Mouse (Mus musculus) adrenal gland, postnatal 4 days (tissue): ENCODE results near the gene C1qb. TPM values are rescaled to one million over a fixed set of nuclear protein-coding genes. Genes with fewer than 3 reads are reported as not detected.

ENCODE experiments used
- DNase-seq, 2 experiments: peaks; one replicate each; pipeline ENCODE4 v3.0.0; 2021 to 2022; ENCODE audit warnings: low spot score in 2 of 2, mixed read lengths in 2 of 2
- total RNA-seq, 2 experiments: library from RNA; stranded (reverse); gene quantifications; 2 replicates each; pipeline ENCODE4 v1.2.3; 2021

The C1qb gene
- total RNA-seq, 2 experiments from 2014 or later = 47.0 to 59.8 TPM

DNA sequence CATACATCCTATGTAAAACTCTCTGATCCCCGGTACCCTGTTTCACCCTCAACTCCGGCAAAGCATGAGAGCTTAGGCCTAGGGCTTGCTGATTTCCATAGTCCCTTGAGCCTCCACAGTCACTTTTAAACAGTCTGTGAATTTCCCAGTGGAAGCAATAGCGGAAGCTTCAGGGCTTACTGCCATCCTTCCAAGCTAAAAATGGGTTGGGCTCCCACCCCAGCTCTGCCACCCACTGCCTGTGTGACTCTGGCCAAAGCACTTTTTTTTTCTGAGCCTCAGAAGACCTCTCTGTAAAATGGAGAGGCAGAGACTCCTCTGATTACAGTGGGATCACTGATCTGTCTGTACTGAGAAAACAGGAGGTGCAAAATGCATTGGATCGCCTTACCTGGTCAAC lies 37.4 kb downstream of the C1qb start:
- DNase-seq = no peak

DNA sequence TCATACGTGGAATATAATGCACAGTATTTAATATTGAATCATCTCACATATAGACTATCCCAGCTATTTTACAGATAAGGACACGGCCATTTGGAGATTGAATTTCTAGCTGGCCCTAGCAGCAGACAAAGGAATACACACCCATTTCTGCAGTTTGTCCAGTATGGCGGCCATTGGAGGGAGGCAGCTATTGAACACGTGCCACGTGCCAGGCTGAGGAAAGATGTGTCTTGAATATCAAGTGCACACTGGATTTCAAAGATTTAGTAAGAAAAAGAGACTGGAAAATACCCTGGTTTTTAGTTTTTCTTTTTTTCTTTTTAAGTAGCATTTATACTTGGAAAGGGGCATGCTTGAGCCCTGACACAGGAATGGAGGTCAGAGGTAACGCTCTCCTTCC lies 38.8 kb downstream of the C1qb start:
- DNase-seq = no peak

DNA sequence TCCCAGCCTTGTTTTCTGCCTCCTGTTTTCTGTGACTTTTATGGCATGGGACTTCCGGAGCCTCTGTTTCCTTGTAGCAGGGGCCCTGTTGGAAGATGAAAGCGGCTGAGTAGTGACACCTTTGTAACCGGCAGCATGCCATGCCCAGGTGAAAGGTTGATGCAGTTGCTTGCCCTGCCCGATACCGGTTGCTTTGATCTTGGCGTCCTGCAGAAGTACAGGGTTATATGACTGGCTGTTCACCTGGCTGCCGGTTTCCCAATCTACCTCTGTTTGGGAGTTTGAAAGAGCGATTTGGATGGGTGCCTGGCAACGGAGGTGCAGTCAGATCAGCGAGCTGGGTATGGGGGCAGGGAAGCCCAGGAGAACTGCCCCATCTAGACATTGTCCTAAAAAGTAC lies 43.2 kb downstream of the C1qb start:
- no peak for DNase-seq

DNA sequence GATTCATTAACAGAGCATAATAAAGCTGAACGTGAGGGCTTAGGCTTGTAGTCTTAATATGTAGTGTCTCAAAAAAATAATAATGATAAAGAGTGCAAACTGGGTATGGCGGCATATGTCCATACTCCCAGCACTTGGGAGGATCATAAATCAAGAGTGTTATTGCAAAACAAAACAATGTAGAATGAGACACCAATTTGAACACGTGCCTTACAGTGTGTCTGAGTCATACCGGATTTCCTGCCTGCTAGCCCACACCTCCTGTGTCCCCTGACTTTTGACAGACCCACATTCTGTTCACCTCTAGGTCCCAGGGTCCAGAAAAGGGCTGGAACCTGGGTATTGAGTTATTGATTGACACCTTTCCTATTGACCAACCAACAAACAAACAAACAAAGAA lies 44.0 kb downstream of the C1qb start:
- DNase-seq = no peak

DNA sequence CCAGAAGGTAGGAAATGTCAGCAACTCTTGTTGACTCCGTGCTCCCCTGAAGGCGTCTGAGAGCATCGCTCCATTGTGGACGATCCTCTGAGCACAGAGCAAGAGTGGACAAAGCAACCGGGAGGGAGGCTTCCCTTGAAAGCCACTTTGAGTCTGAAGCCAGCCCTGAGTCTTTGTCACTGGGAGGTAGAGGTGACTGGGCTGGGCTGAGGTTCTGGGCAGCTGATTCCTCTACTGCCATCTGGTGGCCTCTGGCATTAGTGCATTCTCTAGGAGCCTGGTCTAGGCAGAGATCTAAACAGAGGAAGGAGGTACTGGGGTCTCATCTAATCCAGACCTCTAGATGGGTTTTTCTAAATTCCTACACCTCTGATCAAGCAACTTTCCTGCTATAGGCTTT lies 44.9 kb downstream of the C1qb start:
- DNase-seq = peak; percentile 53 to 63

DNA sequence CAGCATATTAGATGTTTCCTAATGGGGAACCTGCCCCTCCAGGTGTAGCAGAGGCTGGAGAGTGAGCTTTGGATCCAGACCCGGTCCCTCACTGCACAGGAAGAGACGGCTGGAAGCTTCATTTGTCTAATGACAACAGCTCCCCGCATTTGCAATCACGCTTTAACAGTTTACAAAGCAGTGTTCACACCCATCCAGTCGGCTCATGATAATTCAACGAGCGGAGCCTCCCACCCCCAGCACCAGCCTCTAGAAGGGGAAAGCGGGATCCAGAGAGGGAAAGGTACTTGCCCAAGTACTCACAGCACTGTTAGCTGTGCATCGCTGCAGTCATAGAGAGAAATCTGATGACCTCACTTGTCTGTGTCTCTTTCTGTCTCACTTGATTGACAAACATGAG lies 47.5 kb downstream of the C1qb start:
- no peak for DNase-seq

DNA sequence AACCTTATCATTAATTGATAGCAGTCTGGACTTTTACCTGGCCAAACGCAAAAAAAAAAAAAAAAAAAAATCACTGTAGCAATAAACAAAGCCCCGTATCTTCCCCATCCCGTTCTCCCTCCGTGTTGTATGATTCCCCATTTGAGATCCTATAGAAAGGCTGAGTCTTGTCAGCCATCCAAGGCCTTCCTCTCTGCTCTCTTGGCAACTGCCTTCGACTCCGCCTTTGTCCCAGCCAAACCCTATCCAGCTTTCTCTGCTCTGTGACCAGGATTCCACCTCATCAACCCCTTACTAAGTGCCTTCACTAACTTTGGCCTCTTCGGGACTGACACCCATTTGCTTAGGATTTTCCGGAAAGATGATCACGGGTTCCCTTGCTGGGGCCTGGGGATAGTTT lies 48.0 kb downstream of the C1qb start:
- no peak for DNase-seq

DNA sequence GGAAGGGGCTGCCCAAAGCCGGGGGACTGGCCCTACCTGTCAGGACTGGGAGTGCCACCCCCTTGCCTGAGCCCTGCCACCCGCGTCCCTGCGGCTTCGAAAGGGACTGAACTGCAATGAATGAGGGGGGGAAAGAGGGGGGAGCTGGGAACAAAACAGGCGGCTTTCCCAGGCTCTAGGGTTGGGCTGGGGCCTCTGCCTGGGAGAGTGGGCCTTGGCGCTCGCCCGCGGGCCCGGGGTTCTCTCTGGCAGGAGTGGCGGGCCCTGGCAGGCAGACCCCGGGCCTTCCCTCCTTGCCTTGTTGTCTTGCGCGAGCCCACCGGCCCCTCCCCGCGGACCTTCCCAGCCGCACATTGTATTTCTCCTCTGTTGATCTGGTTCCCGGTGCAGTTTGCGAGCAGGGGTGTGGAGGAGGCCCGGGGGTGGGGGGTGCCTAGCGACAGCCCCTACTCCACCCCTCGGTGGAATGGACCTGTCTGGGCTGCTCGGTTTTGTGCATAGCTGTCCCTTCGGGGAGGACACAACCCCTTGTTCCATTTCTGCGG lies 49.5 kb downstream of the C1qb start:
- no peak for DNase-seq

DNA sequence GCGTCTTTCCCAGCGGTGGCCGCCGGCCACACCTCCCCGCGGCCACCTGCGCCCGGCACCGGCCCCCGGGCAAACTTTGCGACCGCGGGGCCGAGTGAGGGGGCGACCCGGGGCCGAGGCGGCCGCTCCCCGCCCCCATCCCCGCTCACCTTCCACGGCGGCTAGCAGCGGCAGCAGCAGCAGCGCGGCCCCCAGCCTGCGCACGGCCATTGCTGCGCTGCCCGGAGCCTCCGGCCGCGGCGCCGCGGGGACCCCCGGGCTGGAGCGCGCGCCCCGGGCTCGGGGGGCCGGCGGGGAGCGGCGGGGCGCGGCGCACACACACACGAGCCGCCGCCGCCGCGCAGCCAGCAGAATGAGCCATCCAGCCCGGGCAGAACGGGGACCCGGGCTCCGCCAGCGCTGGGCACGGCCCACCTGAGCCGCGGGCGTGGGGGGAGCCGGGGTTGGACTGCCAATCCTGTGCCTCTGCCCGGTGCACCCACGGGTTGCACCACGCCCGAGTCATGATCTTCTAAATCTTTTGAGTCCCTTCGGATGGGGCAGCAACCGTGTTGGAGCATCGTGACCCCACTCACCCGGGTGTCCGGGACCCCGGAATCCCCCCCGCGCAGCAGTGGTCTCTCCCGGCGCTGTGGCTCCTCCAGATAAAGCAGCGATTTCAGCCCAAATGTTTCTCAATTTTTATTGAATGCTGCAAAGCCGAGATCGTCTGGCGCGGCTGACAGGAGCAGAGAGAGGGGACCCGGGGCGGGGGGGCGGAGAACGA lies 50.2 kb downstream of the C1qb start, which contains the start of gene Ephb2:
TSS of gene Ephb2 (minus strand) at position 368 of the 766 bp plus-strand sequence.
- DNase-seq = peak; percentile 42 to 55

DNA sequence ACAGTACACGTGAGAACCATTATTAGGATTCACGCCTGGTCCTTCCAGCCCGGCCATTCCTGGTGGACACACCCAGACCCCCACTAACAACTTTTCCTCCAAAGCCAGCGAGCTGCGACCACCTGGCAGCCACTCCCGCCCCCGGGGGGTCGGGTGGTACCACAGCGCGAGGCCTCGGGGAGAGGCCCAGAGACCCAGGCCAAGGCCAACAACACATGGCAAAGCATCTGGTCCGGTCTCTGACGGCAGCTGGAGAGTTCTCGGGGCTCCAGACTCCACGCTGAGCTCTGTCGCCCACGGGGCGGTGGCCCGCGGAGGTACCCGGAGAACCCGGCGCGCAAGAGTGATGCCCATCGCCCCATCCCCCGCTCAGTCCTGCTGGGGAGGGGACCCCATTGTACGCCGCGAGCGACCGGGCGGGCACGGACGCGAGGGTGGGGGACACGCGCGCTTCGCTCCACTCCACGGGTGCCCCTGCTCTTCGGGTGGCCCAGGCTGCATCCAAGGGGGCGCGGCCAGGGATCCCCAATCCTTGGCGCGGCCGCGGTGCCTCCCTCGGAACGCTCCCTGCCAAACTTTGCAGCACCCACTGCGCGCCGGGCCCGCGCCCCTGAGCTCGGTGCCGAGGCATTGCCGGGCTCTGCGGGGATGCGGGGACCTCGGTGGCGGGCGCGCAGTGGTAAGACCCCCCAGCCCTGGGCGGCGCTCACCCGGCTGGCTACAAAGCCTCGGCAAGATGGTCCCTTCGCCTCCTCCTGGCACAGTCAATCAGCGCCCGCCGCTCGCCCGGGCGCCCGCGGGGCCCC lies 51.0 kb downstream of the C1qb start:
- no peak for DNase-seq

DNA sequence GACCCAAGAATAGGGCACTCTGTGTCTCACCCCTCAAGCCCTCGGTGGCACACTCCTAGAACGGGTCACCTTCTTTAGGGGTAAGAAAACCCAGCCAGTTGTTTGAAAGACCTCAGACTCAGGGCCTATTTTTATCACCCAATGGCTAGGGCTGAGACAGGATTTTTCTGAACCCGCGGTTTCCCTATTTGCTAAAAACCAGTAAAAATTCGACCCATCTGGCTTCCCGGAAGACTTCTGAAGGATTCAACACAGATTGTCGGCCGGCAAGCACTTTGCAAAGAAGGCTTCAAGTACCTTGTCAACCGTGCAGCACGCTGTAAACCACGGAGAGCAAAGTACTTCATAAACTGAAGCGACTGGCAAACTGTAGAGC lies 51.6 kb downstream of the C1qb start:
- DNase-seq = no peak

DNA sequence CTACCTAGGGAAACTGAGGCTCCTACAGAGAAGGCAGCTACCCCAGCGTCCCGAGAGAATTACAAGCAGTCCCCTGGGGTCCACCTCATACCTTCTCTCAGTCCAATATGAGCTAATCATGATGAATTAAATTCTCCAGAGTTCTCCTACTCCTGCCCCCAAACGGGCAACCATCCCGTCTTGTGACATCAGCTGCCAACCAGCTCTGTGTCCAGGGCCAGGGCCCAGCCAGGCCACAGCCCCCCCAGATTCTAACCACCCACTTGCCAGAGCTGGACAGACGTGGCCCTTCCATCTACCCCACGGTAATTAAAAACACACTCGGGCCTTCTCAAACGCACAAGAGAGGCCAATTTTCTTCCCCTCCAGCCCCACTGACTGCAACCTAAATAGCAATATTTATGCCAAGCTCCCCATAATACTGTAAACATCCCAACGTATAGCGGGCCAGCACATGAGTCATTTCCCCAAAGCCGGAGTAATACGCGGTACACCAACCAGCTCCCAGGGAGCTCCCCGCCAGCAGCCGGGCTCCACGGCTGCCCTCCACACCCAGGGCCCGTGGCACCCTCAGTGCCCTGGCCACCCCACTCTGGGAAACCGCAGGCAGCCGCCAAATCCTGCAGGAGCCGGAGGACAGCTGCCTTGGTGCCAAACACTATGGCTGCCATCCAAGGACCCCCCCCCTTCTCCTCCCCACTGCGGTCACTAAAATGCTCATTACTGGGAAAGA lies 52.2 kb downstream of the C1qb start:
- DNase-seq = no peak

DNA sequence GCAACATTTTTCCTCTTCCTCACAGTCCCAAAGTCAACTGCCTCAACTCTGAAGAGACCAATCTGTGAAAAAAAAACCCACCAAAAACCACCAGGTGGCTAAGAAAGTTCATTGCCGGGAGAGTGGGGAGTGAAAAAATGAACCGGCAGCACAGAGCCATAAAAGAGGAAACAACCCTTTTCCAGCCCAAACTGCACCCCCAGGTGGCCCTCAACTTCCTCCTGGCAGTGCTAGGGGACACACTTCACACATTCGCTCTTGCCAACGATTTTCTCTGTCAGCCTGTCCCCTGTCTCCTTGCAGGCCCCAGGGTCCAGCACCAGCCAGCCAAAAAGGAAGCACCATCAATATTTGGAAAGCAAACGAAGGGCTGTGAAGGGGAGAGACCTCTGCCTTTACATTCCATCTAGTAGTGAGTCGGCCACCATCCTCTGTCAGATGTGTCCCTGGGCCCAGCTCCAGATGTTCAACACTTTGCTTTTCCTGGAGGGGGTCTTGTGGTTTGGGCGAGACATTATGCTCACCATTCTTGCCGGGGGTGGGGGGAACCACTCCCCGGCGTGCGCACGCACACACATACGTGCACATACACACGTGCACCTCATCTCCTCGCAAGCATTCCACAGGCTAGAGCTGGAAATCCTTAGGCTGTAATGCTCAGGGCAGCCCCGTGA lies 53.3 kb downstream of the C1qb start:
- DNase-seq = no peak

DNA sequence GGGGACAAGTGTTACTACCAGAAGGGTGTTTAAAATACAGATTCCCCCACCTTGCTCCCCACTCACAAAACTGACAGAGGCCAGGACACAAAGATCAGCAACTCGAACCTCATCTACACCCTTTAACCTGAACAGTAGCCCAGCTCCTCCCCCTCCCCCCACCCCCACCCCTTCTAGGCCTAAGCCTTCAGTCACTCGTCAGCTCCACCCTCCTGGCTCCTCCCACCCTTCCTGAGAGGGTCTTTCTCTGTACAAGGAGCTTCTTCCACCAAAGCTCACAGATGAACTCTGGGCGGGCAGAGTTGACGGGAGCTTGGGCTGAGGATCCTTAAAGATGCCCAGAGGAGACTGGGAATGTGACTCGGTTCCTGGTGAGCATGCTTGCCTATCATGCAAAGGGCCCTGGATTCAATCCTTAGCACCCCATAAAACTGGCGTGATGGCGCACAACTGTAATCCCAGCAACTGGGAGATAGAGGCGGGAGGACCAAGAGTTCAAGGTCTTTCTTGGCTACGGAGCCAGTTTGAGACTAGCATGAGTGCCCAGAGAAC lies 55.6 kb downstream of the C1qb start:
- no peak for DNase-seq

Other genes starting within 250 kb of the C1qb start
- 10 to 100 TPM; 16.9 to 21.2 TPM for gene Ephb2, start 50.2 kb downstream of the C1qb start, total RNA-seq
- gene C1qc, start 6.9 kb upstream of the C1qb start, total RNA-seq = 10 to 100 TPM; 37.0 to 49.0 TPM
- 10 to 100 TPM; 49.1 to 55.4 TPM for gene C1qa, start 12.6 kb upstream of the C1qb start, total RNA-seq
- under 1 TPM; 0.59 to 0.62 TPM for gene Epha8, start 70.6 kb upstream of the C1qb start, total RNA-seq
- gene Zbtb40, start 162.6 kb upstream of the C1qb start, total RNA-seq = 1 to 10 TPM; 6.6 to 9.9 TPM